Mouse (Mus musculus) adrenal gland, postnatal 4 days (tissue): ENCODE data around the gene Gm10563. TPM values are rescaled to one million over a fixed set of nuclear protein-coding genes. Genes with fewer than 3 reads are reported as not detected.

Source experiments
- DNase-seq, 2 experiments: peaks; one replicate each; pipeline ENCODE4 v3.0.0; 2021 to 2022; ENCODE audit warnings: low spot score in 2 of 2, mixed read lengths in 2 of 2
- total RNA-seq, 2 experiments: library from RNA; stranded (reverse); gene quantifications; 2 replicates each; pipeline ENCODE4 v1.2.3; 2021

Gene Gm10563
- total RNA-seq, 2 experiments from 2014 or later, result not detected

DNA sequence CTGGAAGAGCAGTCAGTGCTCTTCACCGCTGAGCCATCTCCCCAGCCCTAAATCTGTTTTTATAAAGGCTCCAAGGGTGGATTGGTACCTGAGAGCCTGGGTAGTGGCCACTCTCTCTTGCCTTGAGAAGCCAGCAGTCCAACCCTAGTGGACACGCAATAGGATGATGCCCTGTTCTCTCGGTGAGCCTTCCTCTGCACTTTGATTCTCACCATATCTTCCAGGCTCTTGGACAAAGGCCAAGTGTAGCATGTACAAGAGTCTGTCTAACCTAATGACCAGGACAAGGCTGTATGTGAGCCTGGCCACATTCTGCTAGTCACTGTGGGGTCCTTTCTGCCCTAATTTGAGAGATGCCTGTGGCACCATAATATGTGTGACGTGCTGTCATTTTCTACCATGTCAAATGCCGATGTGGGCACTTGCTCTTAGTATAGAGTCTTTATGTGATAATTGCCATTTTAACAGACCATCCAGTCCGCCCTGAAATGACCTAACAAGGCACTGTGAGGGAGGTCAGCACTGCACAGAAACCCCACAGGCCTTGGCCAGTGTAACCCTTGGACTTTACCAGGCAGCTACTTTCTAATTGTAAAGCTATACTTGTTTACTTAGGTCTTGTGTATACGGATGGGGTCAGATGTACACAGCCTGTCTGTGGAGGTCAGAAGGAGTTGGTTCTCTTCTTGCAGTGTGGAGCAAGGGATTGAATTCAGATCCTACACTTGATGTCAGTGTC lies 76.4 kb downstream of the Gm10563 start:
- no peak for DNase-seq

DNA sequence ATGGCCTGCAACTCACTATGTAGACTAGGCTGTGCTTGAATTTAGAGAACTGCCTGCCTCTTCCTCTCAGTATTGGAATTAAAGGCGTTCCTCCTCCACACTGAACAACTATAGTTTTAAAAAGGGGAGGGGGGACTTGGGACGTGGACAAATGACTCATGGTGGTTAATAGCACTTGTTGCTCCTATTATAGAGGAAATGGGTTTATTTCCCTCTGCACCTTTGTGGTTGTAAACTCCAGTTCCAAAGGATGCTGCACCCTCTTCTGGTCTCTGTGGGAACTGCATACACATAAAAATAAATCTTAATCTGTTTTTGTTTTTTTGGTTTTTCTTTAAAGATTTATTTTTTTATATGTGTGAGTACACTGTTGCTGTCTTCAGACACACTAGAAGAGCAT lies 77.0 kb downstream of the Gm10563 start:
- DNase-seq, result no peak

DNA sequence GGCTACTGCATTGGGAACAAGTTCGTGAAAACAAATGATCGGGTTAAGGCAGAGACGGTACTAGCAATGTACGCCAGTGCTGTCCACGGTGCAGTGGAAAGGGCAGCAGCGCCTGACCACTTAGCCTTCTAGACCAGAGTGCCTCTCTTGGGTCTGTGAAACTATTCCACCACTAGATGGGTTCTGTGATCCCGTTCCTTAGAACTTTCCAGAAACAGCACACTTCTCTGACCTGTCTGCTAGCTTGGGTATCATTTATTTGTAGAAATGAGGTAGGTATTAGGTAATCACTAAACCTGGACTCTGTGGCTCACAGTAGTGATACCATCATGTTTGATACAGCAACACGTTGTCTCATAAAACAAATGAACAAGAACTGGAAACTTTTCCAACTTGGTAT lies 78.7 kb downstream of the Gm10563 start:
- DNase-seq, result no peak

Other genes starting within 250 kb of the Gm10563 start
- under 1 TPM; 0.20 to 0.25 TPM for gene Gabrd, start 247.3 kb downstream of the Gm10563 start, total RNA-seq
- gene Cfap74, start 236.2 kb downstream of the Gm10563 start, total RNA-seq, result 1 to 10 TPM; 1.1 to 1.3 TPM
- 10 to 100 TPM in 1 of 2 experiments, 1 to 10 TPM in 1; 7.4 to 14.4 TPM for gene Tmem52, start 176.3 kb downstream of the Gm10563 start, total RNA-seq
- 100 to 1,000 TPM; 441 to 466 TPM for gene Gnb1, start 154.0 kb downstream of the Gm10563 start, total RNA-seq
- 100 to 1,000 TPM; 147 to 160 TPM for gene Nadk, start 83.0 kb downstream of the Gm10563 start, total RNA-seq
- gene Slc35e2, start 44.0 kb downstream of the Gm10563 start, total RNA-seq, result 10 to 100 TPM; 30.5 to 32.9 TPM
- gene Cdk11b, start 20.6 kb downstream of the Gm10563 start, total RNA-seq, result 10 to 100 TPM; 53.8 to 55.0 TPM
- gene Mmp23, start 8.0 kb upstream of the Gm10563 start, total RNA-seq, result 10 to 100 TPM; 18.8 to 25.4 TPM
- gene Mib2, start 23.8 kb upstream of the Gm10563 start, total RNA-seq, result 10 to 100 TPM; 41.5 to 44.2 TPM
- gene Fndc10, start 48.9 kb upstream of the Gm10563 start, total RNA-seq, result 10 to 100 TPM; 54.6 to 60.4 TPM
- 10 to 100 TPM; 88.9 to 96.2 TPM for gene Ssu72, start 59.4 kb upstream of the Gm10563 start, total RNA-seq
- gene Tmem240, start 89.4 kb upstream of the Gm10563 start, total RNA-seq, result 1 to 10 TPM; 1.5 to 2.2 TPM
- gene Atad3a, start 115.7 kb upstream of the Gm10563 start, total RNA-seq, result 100 to 1,000 TPM in 1 of 2 experiments, 10 to 100 TPM in 1; 99.1 to 102 TPM
- 1 to 10 TPM; 5.7 to 7.4 TPM for gene Vwa1, start 129.3 kb upstream of the Gm10563 start, total RNA-seq
- under 1 TPM; 0.79 to 0.84 TPM for gene Tmem88b, start 140.5 kb upstream of the Gm10563 start, total RNA-seq
- not detected for gene Ankrd65, start 145.0 kb upstream of the Gm10563 start, total RNA-seq
- gene Mrpl20, start 157.5 kb upstream of the Gm10563 start, total RNA-seq, result 100 to 1,000 TPM; 110 to 122 TPM
- gene Ccnl2, start 167.1 kb upstream of the Gm10563 start, total RNA-seq, result 100 to 1,000 TPM; 153 to 155 TPM
- gene Aurkaip1, start 185.9 kb upstream of the Gm10563 start, total RNA-seq, result 100 to 1,000 TPM; 123 to 129 TPM
- 10 to 100 TPM; 86.3 to 93.5 TPM for gene Mxra8, start 194.3 kb upstream of the Gm10563 start, total RNA-seq
- 10 to 100 TPM; 53.5 to 53.8 TPM for gene Dvl1, start 202.0 kb upstream of the Gm10563 start, total RNA-seq
- under 1 TPM; 0.85 to 0.92 TPM for gene Tas1r3, start 218.0 kb upstream of the Gm10563 start, total RNA-seq
- gene Cptp, start 224.0 kb upstream of the Gm10563 start, total RNA-seq, result 10 to 100 TPM; 20.2 to 21.0 TPM
- 10 to 100 TPM; 31.0 to 31.3 TPM for gene Ints11, start 224.1 kb upstream of the Gm10563 start, total RNA-seq
- gene Pusl1, start 246.4 kb upstream of the Gm10563 start, total RNA-seq, result 10 to 100 TPM; 42.9 to 49.0 TPM
- 10 to 100 TPM; 35.5 to 36.7 TPM for gene Acap3, start 246.4 kb upstream of the Gm10563 start, total RNA-seq